Mouse (Mus musculus) cerebellum, adult 18-20 months (tissue): ENCODE data around the gene Mvp.
A peak's percentile ranks its signal among the peaks of the same experiment; 100 is the strongest.

Experiments used
- DNase-seq, 2 experiments: peaks; one replicate each; pipeline ENCODE4 v3.0.0; 2021

Mvp gene

GRCm38 (mm10) chr7:126949793-126950646 lies 64.4 kb downstream of the Mvp start, which contains the start of gene Sez6l2:
TSS of gene Sez6l2 (plus strand) at chr7:126950563.
- DNase-seq: peak; percentile 89 to 95

DNA sequence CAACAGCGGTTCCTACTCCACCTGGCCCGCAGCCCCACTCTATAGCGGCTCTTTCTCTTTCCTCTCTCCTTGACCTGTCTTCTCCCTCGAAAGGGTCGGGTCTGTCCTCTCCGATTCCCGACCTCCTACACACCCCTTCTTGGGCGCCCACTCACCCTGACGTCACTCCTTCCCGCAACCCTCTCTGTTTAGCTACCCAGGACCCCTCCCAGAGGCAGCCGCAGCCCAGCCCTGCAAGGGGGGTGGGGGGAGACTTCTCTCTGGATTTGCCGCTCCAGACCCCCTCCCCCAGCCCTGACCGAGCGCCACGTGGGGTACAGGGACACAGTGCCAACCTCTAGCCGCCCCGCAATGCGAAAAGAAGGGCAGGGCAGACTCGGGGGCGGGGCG lies 65.0 kb downstream of the Mvp start, which contains the start of gene Asphd1:
Gene Asphd1 (minus strand): TSS at position 180 of the 390 bp plus-strand sequence.
- no peak for DNase-seq

DNA sequence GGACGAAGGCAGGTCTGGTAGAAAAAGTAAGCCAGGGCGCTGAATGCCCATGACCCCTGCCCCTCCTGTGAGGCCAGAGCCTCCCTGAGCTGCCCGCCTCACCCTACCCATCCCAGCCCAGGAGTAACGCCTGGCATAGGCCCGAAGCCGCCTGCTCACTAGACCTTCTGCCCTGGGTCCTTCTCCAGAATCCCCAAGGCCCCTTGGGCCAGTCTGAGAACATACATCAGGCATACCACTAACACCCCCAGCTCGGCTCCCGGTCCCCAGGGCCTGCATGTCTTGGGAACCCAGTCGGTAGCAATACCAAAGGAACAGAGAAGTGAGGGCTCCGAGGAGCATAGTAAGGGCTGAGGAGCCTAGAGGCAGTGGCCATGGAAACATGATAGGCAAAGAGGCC lies 65.8 kb downstream of the Mvp start:
- peak; percentile 23 to 44 for DNase-seq

- DNase-seq: peak; percentile 48 to 58
Measured at GRCm38 (mm10) chr7:126946530-126946929, 67.9 kb downstream of the Mvp start.

DNA sequence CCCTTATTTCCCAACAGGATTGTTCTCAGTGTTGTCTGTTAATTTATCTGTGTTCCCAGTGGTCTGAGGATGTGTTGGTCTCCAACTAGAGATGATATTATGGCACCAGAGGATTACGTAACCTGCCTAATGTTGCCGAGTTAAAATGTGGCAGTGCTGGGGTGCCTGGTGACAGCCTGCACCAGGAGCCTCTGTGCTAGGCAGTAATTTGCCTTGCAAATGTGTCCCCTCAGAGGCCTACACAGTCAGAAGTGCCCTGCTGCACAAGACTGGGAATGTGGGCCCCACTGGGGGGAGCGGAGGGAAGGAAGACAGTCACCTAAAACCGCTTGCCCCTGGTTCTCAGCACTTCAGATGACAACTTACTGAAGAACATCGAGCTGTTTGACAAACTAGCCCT lies 72.6 kb downstream of the Mvp start:
- DNase-seq: peak in 1 of 2 experiments; percentile 13

GRCm38 (mm10) chr7:126941171-126941570 lies 73.2 kb downstream of the Mvp start:
- DNase-seq: peak in 1 of 2 experiments; percentile 7
